Mouse (Mus musculus) adrenal gland, adult 10 weeks (tissue): Measurements from ENCODE around the gene Galt. TPM values are rescaled to one million over a fixed set of nuclear protein-coding genes. Genes with fewer than 3 reads are reported as not detected.

Experiments used
- polyA plus RNA-seq: library from polyadenylated mRNA; stranded (reverse); fragments of 350-450 nt; fragmentation: Illumina TruSeq; extraction: RNeasy Lipid Tissue Mini Kit (QIAGEN cat#74804); gene quantifications from one replicate; pipeline ENCODE4 v1.2.3, GENCODE M21; 2014; ENCODE audit warnings: low read depth, low replicate concordance

Galt gene
- 2.4 TPM for polyA plus RNA-seq

DNA sequence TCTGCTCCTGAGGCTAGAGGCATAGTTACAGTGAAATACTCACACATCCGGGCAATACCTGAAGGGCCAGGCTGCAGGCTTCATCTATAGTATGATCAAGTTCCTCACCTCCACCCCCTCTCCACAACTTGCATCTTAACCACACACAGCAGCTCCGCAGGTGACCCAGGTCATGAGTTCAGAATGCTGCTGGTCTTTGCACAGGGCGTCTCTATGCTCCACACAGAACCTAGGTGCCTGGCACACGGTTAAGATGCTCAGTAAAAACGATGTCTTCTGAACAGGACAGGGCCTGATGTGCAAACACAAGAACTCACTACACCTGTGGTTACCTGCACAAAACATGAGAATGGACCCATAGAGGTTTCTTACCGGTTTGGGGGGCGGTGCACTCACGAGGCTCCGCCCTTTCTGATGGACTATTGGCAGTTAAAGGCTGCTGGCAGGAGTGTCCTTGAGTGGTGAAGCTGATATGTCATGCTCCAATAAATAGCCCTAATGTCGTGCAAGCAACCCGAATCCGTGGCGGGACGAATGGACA is at the start of gene Galt:
TSS of gene Galt (plus strand) at position 432 of the 541 bp plus-strand sequence.

DNA sequence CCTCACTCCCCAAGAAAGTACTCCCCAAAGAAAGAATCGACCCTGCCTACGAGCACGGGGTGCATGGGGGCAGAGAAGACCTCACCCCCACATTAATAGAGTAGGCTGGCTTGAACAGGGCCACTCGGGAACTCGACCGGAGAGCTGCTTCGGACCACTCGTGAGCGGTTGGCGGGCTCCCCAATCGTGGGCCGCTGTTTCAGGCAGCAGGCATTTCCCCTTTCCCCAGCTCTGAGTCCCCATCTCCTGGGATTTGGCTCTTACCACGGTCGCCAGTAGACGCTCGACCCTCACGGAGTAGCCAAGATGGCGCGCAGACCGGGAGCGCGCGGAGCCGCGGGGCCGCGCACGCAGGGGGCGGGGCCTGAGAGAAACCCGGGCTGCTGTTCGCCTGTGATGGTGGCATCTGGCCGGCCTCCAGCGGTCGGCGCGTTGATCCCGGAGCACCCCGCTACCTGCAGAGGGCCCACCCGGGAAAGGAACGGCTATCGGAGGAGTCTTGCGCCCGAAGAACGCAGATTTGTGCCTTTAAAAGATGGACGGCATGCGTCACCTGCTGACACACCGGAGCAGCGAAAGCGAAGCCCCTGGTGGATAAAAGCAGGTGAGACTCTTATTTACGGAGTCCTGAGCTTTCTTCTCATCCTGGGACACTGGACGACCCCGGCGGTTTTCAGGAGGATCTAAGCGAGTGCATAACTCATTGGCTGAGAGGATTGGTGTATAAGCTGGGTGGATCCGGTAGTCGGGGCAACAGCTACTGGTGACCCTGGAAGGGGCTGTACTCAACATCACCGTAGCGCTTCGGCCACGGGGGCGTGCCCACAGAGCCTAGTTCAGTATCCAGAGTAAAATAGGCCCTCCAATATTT is 41.6 kb upstream of the Galt start, which contains the start of gene Rpp25l:
TSS of gene Rpp25l (minus strand) at position 338 of the 871 bp plus-strand sequence.

DNA sequence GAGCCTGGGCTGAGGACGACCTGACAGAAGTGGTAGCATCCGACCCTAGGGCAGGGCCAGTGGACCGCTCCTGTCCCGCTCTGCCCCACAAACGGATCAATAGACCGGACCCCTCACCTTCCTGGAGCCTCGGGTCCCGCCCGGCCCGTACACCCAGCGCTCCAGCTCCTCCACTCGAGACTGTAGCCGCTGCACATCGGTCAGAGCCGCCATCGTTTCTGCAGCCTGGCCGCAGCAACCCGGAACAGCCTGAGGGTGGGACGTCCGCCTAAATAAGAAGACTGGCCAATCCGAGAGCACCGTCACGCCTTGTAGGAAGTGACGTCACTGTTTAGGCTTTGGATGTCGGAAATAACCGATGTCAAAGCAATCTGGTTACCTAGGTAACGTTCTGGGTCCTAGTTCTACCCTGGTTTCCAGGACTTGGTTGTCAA is 32.1 kb upstream of the Galt start, which contains the start of gene Dctn3:
TSS of gene Dctn3 (minus strand) at position 253 of the 434 bp plus-strand sequence.

DNA sequence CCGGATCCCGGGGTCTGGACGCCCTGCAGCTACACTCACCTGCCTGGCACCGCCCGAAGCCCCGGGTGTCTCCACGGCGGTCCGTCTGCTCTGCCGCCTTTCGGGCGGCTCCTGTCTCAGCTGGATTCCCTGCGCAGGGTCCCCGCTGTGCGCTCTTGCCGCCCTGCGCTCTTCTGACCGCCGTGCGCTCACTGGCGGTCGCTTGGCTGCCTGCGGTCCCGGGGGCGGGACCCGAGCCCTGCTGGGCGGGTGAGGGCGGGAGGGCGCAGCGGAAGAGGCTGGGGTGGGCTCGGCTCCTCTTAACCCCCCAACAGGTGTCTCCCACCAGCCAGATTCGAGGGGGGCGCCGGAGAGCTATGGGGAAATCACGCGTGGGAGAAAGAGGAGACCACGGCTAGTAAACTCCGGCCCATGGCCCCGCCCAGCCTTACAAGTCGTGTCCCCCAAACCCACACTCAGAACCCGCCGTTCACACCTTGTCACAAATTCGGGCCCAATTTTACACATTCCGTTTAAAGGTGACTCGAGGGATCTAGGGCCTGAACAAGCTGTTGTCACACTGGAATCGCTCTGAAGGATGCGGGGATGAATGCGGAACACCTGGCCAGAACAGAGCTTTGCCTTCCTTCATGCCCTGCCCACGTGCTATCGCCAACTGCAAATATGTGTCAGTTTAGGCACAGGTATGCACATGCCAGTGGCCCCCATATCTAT is 23.8 kb upstream of the Galt start, which contains the start of gene Arid3c:
TSS of gene Arid3c (minus strand) at position 91 of the 714 bp plus-strand sequence.

DNA sequence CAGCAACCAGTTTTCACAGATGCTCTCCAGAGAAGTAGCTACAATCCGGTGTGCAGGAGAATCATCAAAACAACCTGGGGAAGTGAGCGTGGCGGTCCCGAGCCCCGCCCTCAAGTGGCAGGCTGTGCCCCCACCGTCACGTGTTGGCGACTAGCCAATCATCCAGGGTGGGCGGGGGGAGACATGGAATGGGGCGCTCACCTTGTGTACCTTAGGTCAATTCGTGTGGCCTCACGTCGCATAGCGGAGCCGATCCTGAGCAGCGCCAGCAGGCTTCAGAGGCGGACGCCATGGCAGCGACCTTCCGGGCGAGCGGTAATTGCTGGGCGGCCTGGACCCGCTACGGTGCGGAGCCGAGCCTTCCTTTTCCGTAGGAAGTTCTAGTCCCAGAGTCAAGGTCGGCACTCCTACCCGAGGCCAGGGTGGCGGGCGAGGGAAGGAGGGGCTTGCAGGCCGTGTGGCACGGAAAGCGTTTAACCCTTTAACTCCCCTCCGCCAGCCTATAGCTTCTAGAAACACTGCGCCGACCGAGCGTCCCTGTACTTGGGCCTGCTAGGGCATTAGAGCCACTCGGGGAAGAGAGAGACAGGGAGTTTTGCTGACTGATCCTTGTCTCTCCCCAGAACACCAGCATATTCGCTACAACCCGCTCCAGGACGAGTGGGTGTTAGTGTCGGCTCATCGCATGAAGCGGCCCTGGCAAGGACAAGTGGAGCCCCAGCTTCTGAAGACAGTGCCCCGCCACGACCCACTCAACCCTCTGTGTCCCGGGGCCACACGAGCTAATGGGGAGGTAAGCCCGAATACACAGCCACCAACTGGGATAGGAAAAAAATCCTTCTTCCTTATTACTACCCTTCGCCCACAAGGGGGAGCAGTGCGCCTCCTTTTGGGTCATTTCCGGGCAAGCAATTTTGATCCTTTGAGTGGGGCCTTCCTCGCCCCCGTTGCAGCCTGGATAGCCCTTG is 594 bp downstream of the Galt start, which contains the start of gene Sigmar1:
TSS of gene Sigmar1 (minus strand) at position 820 of the 968 bp plus-strand sequence.

DNA sequence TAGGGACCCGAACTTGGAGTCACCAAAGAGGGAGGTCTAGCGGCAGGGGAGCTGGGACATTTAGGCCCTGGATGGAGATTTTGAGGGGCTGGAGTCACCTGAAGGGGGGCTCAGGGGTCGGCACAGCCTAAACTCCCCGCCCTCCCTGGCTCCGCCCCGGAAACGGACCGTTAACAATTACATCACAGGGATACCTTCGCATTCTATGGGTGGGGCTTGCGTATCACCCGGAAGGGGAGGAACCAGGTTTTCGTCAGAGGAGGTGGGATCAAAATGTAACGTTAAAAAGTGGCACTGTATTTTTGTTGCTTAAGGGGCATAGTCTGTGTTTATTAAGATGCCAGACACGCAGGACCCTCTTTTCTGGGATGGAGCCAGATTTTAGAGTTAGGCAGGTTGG is 19.0 kb downstream of the Galt start, which contains the start of gene Ccl27a:
TSS of gene Ccl27a (minus strand) at position 246 of the 400 bp plus-strand sequence.

Other genes starting within 250 kb of the Galt start
- gene 1110017D15Rik, start 237.9 kb upstream of the Galt start, polyA plus RNA-seq = not detected
- 2.9 TPM for gene Fam219a, start 185.7 kb upstream of the Galt start, polyA plus RNA-seq
- not detected for gene Dnaic1, start 185.5 kb upstream of the Galt start, polyA plus RNA-seq
- not detected for gene Enho, start 114.9 kb upstream of the Galt start, polyA plus RNA-seq
- 1.2 TPM for gene Cntfr, start 58.1 kb upstream of the Galt start, polyA plus RNA-seq
- gene Il11ra1, start 55.2 kb upstream of the Galt start, polyA plus RNA-seq = 18.6 TPM
- not detected for gene Rpp25l, start 41.7 kb upstream of the Galt start, polyA plus RNA-seq
- 42.9 TPM for gene Dctn3, start 32.1 kb upstream of the Galt start, polyA plus RNA-seq
- not detected for gene Arid3c, start 24.1 kb upstream of the Galt start, polyA plus RNA-seq
- 48.6 TPM for gene Sigmar1, start 929 bp downstream of the Galt start, polyA plus RNA-seq
- gene Ccl27a, start 19.0 kb downstream of the Galt start, polyA plus RNA-seq = 4.1 TPM
- not detected for gene Gm21541, start 148.4 kb downstream of the Galt start, polyA plus RNA-seq
- gene Gm20878, start 186.3 kb downstream of the Galt start, polyA plus RNA-seq = not detected
- gene Fam205a4, start 210.8 kb downstream of the Galt start, polyA plus RNA-seq = 1.5 TPM